Mouse (Mus musculus): Measurements from ENCODE around the gene Gm13199.

Gm13199 gene

DNA sequence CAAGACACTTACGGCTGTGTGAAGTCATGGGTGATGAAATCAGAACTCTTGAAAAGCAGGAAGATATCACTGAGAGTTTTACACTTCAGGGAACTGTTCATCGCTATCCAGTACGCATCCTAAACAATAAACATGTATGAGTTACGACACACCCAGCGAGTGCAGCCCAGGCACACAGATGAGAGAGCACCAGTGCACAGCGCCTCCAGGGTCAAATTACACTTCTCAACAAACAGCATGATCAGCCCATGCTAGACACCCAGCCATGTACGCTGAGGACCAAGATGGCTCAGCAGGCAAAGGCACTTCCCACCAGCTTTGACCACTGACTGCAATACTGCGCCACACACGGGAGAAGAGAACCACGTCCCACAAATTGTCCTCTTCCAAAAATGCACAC lies 41.5 kb downstream of the Gm13199 start:
- DNase-seq = no peak

All from lung, postnatal 36 days (tissue).